Mouse (Mus musculus) cerebellum, adult 11 months (tissue): Measurements from ENCODE around the gene C1qtnf5.
A peak's percentile ranks its signal among the peaks of the same experiment; 100 is the strongest.
"Not testable (repeated sequence)": the region's sequence is repeated elsewhere in the genome, so short reads cannot be mapped to it uniquely, and the experiment has no call there.

ENCODE experiments used
- DNase-seq: peaks from one replicate; pipeline ENCODE4 v3.0.0; 2022

C1qtnf5 gene

DNA sequence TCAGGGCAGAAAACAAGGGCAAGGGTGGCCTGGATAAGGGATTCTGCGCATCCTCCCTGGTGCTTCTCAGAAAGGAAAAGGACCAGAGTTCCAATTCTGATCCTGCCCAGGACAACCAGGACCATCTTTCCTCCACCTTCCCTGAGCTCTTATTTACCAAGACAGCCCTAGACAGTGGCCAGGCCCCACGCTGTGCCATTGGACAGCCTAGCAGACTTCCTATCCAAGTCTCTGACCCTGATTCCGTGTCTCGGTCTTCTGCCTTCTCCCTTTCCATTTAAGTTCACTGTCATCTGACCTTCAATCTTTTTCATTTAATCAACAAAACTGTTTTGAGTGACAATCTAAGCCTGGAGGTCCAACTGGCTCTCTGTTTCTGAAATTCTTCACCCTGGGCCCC lies 449 bp upstream of the C1qtnf5 start:
- DNase-seq: no peak

DNA sequence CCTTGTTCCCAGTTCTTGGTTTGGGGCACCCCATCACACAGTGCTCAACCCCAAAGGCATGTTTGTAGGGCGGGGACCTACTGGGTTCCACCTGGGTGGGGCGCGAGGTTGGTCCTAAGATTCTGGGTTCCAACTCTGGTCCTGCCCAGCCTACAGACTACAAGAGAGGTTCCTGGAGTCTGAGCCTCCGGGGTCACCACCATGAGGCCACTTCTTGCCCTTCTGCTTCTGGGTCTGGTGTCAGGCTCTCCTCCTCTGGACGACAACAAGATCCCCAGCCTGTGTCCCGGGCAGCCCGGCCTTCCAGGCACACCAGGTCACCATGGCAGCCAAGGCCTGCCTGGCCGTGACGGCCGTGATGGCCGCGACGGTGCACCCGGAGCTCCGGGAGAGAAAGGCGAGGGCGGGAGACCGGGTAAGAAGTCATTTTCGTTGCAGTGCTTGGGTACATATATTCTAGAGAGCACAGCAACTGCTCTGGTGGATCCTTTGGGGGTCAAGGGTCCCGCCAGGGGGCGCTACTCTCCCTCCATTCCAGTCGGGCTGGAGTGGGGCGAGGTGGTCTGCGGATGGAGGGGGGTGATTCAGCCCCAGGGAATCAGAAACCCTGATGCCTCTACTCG lies 623 bp downstream of the C1qtnf5 start:
- no peak for DNase-seq

DNA sequence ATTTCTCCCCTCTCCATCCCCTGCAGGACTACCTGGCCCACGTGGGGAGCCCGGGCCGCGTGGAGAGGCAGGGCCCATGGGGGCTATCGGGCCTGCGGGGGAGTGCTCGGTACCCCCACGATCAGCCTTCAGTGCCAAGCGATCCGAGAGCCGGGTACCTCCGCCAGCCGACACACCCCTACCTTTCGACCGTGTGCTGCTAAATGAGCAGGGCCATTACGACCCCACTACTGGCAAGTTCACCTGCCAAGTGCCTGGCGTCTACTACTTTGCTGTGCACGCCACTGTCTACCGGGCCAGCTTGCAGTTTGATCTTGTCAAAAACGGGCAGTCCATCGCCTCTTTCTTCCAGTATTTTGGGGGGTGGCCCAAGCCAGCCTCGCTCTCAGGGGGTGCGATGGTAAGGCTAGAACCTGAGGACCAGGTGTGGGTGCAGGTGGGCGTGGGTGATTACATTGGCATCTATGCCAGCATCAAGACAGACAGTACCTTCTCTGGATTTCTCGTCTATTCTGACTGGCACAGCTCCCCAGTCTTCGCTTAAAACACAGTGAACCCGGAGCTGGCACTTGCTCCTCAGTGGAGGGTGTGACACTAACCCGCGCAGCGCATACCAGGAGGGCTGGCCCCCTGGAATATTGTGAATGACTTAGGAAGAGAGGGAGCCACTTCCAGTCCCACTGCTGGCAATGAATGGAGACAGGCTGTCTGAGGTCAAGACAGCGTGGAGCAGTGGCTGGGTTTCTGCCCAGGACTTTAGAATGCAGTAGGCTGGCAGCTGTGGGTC lies 1.4 kb downstream of the C1qtnf5 start:
- no peak for DNase-seq

DNA sequence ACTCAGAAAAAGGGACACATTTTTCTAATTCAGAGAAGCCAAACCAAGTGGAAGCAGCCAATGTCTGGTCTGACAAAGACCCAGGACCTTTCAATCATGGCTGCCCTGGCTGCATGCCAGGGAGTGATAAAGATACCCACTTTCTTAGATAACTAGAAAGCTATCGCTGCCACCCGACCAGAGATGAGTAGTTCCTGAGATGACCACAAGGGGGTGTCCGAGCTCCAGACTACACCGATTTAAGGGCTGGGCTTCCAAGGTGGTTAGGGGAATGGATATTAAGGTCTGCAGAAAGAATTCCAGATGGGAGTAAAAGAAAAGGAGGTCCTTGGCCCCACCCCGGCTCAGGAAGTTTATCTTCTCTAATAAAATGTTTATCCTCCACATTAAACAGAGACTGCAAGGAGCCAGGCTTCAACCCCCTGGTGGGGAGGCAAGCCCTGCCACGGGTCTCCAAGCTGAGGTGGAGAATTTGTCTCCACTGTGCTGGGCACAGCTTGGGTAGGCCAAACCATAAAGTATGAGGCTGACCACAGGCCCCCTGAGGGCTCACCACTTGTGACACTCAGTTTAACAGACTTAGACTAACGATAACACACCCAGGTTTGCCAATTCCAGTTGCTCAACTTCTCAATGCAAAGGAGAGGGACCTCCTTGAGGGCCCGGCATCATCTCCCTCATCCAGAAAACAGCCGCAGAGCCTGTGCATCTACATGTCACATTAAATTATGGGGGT lies 2.5 kb downstream of the C1qtnf5 start:
- DNase-seq: peak; percentile 80

DNA sequence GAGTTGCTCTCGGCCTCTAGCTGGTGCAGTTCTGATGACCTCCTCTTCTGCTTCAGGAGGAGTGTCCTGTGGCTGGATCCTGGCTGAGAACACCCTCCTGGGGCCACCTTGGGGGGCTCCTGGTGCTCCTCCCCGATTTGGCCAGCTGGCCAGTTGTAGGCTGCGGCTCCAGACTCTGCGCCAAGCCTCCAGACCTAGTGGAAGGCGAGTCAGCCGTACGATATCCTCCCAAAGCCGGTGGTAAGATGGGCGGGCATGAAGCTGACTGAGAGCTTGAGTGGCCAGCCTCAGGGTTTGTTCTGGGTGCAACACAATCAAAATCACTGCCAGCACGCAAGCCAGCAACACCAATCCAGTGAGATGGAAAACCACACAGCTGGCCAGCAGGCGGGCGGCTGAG lies 4.9 kb downstream of the C1qtnf5 start:
- DNase-seq: not testable (repeated sequence)

DNA sequence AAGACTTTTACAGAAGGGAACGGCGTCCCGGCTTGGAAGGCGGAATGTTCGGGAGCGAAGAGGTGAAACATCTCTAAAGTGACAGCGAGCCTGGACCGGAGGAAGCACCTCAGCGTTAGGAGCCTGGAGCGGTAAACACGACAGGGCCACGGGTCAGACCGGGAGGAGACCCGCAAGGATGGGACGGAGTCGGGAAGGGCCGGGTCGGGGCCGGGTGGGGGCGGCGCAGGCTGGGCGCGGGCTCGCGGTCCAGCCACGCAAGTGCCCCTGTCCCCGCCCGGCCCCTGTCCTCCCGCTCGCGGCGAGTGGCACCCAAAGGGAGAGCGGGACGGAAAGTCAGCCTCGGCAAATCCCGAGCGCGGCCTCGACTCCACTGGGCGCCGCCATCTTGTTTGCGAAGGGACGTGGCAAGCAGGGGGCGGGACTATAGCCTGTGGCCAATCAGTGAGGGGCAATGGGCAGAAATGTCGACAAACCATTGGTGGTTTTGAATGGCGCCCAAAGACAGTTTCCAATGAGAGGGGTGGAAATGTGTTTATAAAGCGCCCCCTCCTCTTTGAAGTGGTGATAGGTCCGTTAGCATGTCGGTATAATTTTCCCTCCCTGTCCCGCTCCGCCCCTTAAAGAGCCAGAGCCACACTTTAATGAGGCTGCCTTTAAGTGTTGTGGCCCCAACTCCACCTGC lies 6.2 kb downstream of the C1qtnf5 start, which contains the start of the genes Gm49380 and Rnf26:
TSS of gene Gm49380 (minus strand) at position 396 of the 685 bp plus-strand sequence.
TSS of gene Rnf26 (minus strand) at position 413 of the 685 bp plus-strand sequence.
- DNase-seq: peak; percentile 95

DNA sequence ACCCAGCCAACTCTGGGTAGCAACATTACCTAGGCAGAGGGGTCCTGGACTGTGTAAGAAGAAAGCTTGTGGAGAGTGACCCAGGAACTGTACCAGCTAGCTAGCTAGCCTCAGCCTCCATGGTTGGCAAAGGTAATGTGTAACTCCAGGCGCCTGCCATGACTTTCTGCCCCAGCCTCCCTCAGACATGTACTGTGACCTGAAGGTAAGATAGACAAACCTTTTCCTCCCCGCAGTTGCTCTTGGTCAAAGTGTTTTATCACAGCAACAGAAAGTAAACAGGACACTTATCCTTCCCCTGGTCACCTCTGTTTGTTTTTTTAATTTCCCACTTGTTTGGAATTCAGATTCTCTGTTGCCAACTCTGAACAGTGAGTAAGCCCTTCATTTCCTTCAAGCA lies 7.4 kb downstream of the C1qtnf5 start:
- no peak for DNase-seq

DNA sequence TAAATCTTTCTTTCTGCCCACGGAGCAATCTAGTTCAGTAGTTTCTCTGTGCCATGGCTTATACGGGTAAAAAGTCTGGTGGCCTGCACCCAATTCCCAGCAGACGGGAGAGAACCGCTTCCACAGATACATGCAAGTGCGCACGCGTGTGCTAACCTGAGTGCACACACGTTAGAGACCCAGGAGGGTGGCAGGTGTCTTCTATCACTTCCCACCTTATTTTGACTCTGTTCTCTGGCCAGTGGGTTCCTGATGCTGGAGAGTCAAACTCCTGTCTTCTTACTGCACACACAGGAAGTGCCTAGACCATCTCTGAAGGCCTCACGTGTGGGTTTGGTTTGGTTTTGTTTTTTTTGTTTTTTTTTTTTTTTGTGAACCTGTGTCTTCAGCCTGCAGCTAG lies 8.6 kb downstream of the C1qtnf5 start:
- no peak for DNase-seq

DNA sequence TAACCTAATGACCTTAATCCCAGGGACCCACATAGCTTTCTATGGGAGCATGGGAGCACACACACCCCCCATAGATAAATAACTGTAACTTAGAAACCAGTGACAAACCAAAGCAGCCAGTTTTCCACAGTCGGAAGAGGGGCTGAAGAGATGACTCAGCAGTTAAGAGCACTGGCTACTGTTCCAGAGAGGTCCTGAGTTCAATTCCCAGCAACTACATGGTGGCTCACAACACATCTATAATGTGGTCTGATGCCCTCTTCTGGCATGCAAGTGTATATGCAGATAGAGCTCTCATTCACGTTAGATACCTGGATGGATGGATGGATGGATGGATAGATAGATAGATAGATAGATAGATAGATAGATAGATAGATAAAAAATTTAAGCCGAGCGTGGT lies 9.1 kb downstream of the C1qtnf5 start:
- no peak for DNase-seq

DNA sequence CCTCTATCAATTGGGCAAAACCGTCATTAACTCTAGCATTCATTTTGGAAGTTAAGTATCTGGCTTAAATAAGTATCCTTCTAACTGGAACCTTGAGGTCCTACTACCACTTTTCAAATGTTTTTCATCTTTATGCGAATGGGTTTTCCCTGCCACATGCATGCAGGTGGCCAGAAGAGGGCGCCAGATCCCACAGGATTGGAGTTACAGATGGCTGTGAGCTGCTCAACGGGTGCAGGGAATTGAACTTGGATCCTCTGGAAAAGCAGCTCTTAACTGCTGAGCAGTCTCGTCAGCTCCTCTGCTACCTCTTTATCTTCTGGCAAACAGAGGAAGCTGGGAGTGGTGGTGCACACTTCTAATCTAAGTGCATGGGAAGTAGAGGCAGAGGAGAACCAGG lies 12.0 kb downstream of the C1qtnf5 start:
- DNase-seq: no peak

DNA sequence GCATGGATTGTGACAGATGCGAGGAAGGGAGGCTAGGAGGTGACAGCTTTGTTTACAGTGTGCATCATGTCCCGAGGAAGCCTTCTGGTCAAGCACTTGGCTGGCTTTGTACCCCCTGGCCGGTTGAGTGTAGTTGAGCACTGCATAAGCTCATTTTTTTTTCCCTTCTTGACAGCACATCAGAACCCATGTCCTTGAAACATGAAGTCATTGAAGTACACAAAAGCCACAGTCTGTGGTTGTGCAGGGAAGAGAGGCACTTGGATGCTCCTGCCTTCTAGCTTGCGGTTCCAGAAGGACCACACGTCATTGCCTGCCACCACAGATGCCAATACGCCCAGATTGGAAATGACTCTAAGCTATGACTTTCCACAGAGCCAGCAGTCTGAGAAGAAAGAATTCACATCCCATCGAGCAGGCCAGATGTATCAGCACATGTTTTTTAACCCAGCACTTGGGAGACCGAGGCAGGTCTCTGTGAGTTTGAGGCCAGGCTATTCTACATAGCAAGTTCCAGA lies 13.0 kb downstream of the C1qtnf5 start:
- DNase-seq: no peak

DNA sequence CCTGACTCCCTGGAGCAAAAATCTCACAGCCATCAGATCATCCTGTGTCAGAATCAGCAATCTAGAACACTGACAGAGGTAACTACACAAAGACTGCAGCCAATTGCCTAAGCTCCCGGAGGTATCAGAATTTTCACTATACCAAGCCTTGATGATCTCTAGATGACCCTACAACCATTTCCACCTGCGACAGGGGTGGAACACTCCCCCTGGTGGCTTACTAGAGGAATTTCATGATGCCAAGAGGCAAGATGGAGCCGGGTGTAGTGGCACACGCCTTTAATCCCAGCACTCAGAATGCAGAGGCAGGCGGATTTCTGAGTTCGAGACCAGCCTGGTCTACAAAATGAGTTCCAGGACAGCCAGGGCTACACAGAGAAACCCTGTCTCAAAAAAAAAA lies 17.3 kb downstream of the C1qtnf5 start:
- DNase-seq: no peak

DNA sequence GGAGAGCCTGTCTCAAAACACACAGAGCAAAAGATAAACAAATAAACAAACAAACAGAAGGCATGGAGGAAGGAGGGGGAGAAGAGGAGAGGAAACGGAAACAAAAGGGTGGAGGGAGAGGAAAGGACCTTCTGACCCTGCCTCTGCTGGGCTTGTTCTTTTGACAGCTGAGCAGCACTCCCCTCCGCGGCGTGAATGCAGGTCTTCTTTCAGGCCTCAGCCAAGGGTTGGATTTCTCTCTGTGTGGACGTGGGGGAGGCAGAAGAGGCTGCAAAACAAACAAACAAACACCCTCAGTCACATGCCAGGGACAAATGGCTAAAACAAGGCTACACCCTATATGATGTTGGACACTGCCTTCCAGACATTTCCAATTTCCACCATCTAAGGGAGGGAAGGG lies 18.0 kb downstream of the C1qtnf5 start:
- no peak for DNase-seq

DNA sequence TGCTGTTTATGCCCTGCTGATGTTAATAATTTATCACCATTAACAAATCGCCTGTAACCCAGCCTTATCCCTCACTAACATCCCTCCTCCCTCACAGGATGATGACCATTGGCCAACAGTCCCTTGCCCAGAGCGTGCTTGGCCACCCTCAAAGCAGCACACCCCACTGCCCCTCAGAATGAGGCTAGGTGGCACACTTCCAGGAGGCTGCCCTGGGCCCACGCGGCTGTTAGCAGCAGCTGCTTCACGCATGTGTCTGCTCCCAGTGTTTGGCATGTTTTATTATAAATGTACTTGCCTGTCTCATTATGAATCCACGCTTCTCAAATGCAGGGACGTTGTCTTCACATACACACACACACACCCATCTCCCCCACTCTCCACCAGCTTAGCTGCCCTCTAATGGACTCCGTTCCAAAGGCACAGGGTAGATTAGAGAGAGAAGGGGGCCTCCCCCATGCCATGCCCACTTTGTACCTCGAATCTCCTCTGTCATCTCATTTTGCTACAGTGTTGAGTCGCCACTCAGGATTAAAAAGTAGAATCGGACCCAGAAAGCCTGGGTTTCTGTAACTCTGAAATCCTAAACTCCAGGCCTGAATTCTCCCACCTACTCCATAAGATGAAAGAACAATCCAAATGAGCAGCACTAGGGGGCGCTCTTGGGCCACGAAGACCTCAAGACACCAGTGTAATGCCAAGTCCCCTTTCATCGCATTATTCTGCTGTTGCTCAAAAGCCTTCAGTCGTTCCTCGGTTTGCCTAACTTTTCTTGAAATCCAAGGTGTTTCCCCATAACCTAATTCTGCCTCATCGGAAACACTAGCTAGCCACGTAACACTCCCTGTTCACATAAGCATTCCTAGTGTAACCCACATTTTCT lies 18.7 kb downstream of the C1qtnf5 start:
- peak; percentile 86 for DNase-seq

DNA sequence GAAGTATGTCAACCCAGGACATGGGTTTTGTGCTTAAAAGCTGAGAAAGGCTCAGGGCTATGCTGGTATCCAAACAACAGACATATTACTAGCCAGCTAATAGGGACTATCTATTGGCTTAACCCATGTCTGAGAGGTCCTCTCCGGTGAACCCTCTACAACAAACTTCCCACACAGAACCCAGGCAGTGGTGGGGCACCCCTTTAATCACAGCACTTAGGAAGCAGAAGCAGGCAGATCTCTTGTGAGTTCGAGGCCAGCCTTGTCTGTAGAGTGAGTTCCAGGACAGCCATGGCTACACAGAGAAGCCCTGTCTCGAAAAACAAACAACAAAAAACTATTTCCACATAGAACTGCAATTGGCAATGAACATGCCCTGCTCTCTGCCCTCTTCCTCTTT lies 19.7 kb downstream of the C1qtnf5 start:
- no peak for DNase-seq

DNA sequence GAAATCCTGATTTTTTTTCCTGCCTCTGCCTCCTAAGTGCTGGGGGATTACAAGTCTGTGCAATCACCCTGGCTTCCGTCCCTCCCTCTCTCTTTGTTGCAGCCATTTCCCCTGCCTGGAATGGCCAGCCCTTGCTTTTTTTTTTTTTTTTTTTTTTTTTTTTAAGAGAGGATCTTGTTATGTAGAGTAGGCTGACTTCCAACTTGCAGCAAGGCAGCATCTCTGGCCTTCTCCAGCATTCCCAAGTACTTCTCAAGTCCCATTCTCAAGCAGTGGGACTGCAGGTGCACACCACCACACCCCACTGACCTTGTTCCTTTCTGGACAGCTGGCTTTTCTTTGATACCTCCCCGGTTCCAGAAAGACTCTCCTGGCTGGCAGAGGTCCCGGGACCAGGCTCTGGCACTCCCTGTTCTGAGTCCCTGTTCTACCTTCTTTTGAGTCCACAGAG lies 20.3 kb downstream of the C1qtnf5 start:
- DNase-seq: no peak

DNA sequence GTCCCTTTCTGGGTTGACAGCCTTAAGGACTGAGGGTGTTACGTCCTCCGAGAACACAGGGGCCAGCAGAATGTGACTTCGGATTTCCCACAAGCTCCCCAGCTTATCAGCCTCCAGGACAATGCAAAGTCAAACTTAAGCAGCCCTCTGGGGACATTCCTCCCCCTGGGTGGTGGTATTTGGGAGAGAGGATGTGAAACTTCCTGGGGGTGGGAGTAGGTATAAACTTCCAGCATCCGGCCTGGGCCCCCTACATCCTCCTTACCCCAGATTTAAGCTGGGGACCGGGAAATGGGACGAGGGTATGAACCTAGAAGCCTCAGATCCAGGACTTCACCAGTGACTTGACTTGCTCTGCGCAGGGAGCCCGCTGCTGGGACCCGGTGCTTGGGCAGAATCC lies 22.6 kb downstream of the C1qtnf5 start:
- DNase-seq: no peak

DNA sequence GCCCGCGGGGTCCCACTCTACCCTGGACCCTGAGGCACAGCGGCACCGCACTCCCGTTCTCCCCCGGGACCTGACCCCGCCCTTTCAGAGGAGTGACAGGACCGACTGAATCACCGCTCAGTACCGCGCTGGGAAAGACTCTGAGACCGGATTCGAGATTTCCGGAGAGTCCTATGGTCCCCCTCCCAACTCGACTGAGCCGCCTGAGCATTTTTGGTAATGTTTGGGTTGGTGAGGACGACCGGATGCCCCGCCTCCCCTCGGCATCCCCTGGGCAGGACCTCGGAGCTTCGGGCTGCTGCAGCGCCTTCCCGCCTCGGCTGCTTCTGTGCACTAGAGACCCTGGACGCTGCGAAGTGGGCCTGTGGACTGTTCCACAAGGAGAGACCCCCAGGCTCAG lies 23.0 kb downstream of the C1qtnf5 start:
- no peak for DNase-seq

DNA sequence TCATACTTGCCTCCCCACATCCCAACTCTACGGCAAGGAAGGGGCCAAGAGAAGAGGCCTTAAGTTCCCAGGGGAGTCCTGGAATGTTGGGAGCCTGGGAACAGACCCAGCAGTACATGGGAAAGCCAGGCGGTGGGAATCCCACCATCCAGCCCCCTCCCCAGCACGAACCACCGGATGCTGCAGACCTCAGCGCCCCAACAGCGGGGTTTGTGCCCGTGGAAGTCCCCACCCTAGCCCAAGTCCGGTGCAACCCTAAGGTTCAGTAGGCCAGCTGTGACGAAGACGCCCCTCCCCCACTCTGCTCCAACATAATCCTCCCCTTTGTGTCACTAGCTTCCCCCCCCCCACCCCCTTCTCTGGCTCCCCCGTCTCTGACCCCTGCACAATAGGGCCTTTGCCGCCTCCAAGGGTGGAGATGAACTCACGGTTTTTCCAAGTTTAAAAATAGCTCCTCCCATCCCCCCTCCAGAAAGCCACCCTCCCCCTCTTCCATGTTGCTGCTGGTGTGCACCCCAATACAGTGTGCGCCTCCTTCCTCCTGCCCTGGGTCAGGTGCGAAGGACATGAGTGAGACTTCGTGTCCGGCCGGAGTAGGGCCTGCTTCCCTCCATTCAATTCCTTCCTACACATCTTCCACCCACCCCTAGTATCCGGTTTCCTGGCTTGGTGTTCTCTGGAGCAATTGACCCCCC lies 23.7 kb downstream of the C1qtnf5 start:
- no peak for DNase-seq

DNA sequence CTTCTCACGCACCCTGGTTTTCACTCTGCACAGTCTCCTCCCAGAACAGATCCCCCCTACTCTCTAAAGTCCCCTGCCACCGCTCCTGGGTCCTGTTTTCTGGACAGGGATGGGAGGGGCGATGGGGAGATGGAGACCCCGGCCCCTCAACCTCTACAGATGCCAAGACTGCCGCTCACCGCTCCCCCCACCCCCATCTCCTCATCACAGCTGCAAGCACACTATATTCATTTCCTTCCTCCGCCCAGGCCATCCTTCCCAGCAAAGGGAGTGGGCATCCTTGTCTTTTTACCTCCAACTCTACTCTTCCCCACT lies 24.2 kb downstream of the C1qtnf5 start:
- no peak for DNase-seq

DNA sequence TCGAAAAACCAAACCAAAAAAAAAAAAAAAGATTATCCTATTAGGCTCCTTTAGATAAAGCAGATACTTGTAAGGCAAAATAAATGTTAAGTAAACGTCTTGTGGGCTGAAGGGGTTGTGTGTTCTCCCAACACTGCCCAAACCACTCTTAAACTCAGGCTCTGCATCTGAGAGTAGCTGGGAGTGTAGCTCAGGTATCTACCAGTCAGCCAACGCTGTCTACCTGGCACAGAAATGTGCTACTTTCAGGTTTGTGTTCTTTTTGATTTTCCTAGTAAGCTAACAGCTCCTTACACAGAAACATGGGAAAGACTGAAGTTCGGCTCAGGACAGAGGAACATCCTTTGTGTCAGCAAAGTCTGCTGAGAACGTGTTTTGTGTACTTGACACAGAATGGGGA lies 25.2 kb downstream of the C1qtnf5 start:
- DNase-seq: no peak
